Mouse (Mus musculus) Patski (cell line): ENCODE data around the gene Cdk10. TPM values are rescaled to one million over a fixed set of nuclear protein-coding genes. Genes with fewer than 3 reads are reported as not detected.
"Not testable (repeated sequence)": the region's sequence is repeated elsewhere in the genome, so short reads cannot be mapped to it uniquely, and the experiment has no call there.

ENCODE experiments used
- ATAC-seq: fragments of 100-300 bp; one replicate; pipeline ENCODE4 v1.8.0; 2021
- CTCF ChIA-PET: fragments of 350-600 bp; sonication (Branson Sonifier 250); formaldehyde crosslinking; loops from one replicate; lab custom pipeline; 2022; ENCODE audit warnings: inconsistent platforms; lab: Charles Lee
- POLR2A ChIA-PET: fragments of 350-600 bp; sonication (Branson Sonifier 250); formaldehyde crosslinking; loops from one replicate; lab custom pipeline; 2022; ENCODE audit warnings: antibody characterized with exemption, inconsistent platforms; lab: Charles Lee
- DNase-seq: peaks from one replicate; pipeline ENCODE4 v3.0.0-alpha.2; 2011; ENCODE audit warnings: low read depth, low spot score
- H3K27me3 ChIP-seq: fragments of 371-371 bp; one replicate; pipeline ENCODE4 v1.5.1; 2021
- CTCF ChIP-seq: fragments of 100-300 bp; IDR thresholded peaks from one replicate; pipeline ENCODE4 v1.5.1; 2021
- in situ Hi-C: fragments of 300-500 bp; cut with MboI; formaldehyde crosslinking; loops from 3 replicates; pipeline ENCODE4 v1.11.1; 2018; ENCODE audit warnings: low pct_unique_long_range_greater_than_20kb, mixed read lengths
- polyA plus RNA-seq: library from polyadenylated mRNA; unstranded; gene quantifications from one replicate; pipeline ENCODE4 v1.2.3, GENCODE M21; 2021

The Cdk10 gene
- polyA plus RNA-seq, 1 experiment from 2014 or later: 55.8 TPM

- peak; percentile 27 for DNase-seq
- ATAC-seq: no peak
- CTCF ChIA-PET: interaction anchor here (1.1 to 3.6 kb wide), 6 partner anchors 9 to 95 kb away, joined by 3 to 13 read pairs (median 6); partner anchors contain the start of genes Chmp1a and Spata33
These were observed 22.4 kb upstream of the Cdk10 start for GRCm38 (mm10) chr8:123202288-123202687.

GRCm38 (mm10) chr8:123203571-123203970 lies 21.1 kb upstream of the Cdk10 start:
- no peak for TF ChIP-seq CTCF
- CTCF ChIA-PET: interaction anchor here (1.3 to 3.6 kb wide), 2 partner anchors 13 to 96 kb away, joined by 3 to 13 read pairs; no protein-coding TSS in a partner anchor
- in situ Hi-C loops: loop anchor here (5.0 kb wide), 1 partner anchor 91 kb away; no protein-coding TSS in a partner anchor
- POLR2A ChIA-PET: interaction anchor here (0.6 kb wide), 1 partner anchor 555 kb away, joined by 3 read pairs; no protein-coding TSS in a partner anchor
- ATAC-seq (no peak), DNase-seq (no peak)
- H3K27me3 ChIP-seq: peaks cover 4% of the 10 kb centered on the region

More at GRCm38 (mm10) chr8:123202288-123202687, 22.4 kb upstream of the Cdk10 start:
- POLR2A ChIA-PET: no interaction called here
- H3K27me3 ChIP-seq: peaks cover 8% of the 10 kb centered on the region
- in situ Hi-C loops: loop anchor here (5.0 kb wide), 1 partner anchor 90 kb away; no protein-coding TSS in a partner anchor
- TF ChIP-seq CTCF: no peak

- H3K27me3 ChIP-seq: no peaks in the 10 kb centered on the region
- CTCF ChIA-PET: interaction anchor here (1.4 kb wide), 1 partner anchor 10 kb away, joined by 5 read pairs; no protein-coding TSS in a partner anchor
- DNase-seq: no peak
- no peak for TF ChIP-seq CTCF
- no peak for ATAC-seq
- in situ Hi-C loops: loop anchor here (5.0 kb wide), 1 partner anchor 305 kb away; no protein-coding TSS in a partner anchor
- POLR2A ChIA-PET: interaction anchor here (0.6 to 1.2 kb wide), 3 partner anchors 9 to 13 kb away, joined by 3 read pairs; no protein-coding TSS in a partner anchor
These were observed 12.8 kb upstream of the Cdk10 start for GRCm38 (mm10) chr8:123211876-123212275.

- in situ Hi-C loops: loop anchor here (5.0 kb wide), 1 partner anchor 305 kb away; no protein-coding TSS in a partner anchor
- ChIA-PET POLR2A (interaction anchor here (0.6 to 1.2 kb wide), 3 partner anchors 9 to 14 kb away, joined by 3 read pairs; no protein-coding TSS in a partner anchor), CTCF (interaction anchor here (0.9 to 2.8 kb wide), 3 partner anchors 10 to 21 kb away, joined by 3 to 7 read pairs (median 5); no protein-coding TSS in a partner anchor)
- no peak for TF ChIP-seq CTCF
- H3K27me3 ChIP-seq: no peaks in the 10 kb centered on the region
- DNase-seq (peak; percentile 85), ATAC-seq (peak; percentile 82)
These were observed 12.1 kb upstream of the Cdk10 start, which contains the start of the genes Chmp1a and Spata33 for GRCm38 (mm10) chr8:123212321-123213117. TSS of gene Chmp1a (minus strand) at chr8:123212763. TSS of gene Spata33 (plus strand) at chr8:123212832.

GRCm38 (mm10) chr8:123213118-123213772 lies 11.4 kb upstream of the Cdk10 start:
- ATAC-seq (peak; percentile 33), DNase-seq (no peak)
- in situ Hi-C loops: loop anchor here (5.0 kb wide), 1 partner anchor 306 kb away; no protein-coding TSS in a partner anchor
- no peaks in the 10 kb centered on the region for H3K27me3 ChIP-seq
- CTCF ChIA-PET: interaction anchor here (0.9 to 2.8 kb wide), 3 partner anchors 11 to 20 kb away, joined by 3 to 7 read pairs (median 5); no protein-coding TSS in a partner anchor
- TF ChIP-seq CTCF: no peak
- POLR2A ChIA-PET: interaction anchor here (0.9 to 1.1 kb wide), 2 partner anchors 15 to 166 kb away, joined by 3 read pairs; no protein-coding TSS in a partner anchor

GRCm38 (mm10) chr8:123215430-123215829 lies 9.2 kb upstream of the Cdk10 start:
- DNase-seq (no peak), ATAC-seq (no peak)
- no peaks in the 10 kb centered on the region for H3K27me3 ChIP-seq
- no peak for TF ChIP-seq CTCF
- CTCF ChIA-PET: no interaction called here
- in situ Hi-C loops: no loop called here
- POLR2A ChIA-PET: no interaction called here

- ChIA-PET CTCF (no interaction called here), POLR2A (interaction anchor here (0.9 kb wide), 1 partner anchor 9 kb away, joined by 3 read pairs; the partner anchor contains the start of genes Chmp1a and Spata33)
- in situ Hi-C loops: no loop called here
- DNase-seq (peak; percentile 41), ATAC-seq (peak; percentile 41)
- H3K27me3 ChIP-seq: no peaks in the 10 kb centered on the region
- no peak for TF ChIP-seq CTCF
These were observed 3.7 kb upstream of the Cdk10 start for GRCm38 (mm10) chr8:123220917-123221316.

- ChIA-PET POLR2A (no interaction called here), CTCF (no interaction called here)
- no peak for ATAC-seq
- no peaks in the 10 kb centered on the region for H3K27me3 ChIP-seq
- no peak for DNase-seq
- TF ChIP-seq CTCF: no peak
- in situ Hi-C loops: no loop called here
These were observed 3.8 kb downstream of the Cdk10 start for GRCm38 (mm10) chr8:123228416-123228815.

GRCm38 (mm10) chr8:123230326-123230725 lies 5.7 kb downstream of the Cdk10 start:
- H3K27me3 ChIP-seq, in situ Hi-C loops, DNase-seq, CTCF ChIA-PET, POLR2A ChIA-PET, ATAC-seq: not testable (repeated sequence)

- no peak for TF ChIP-seq CTCF
- POLR2A ChIA-PET: no interaction called here
- in situ Hi-C loops: no loop called here
- no peaks in the 10 kb centered on the region for H3K27me3 ChIP-seq
- no peak for DNase-seq
- ATAC-seq: no peak
- CTCF ChIA-PET: no interaction called here
These were observed 7.1 kb downstream of the Cdk10 start for GRCm38 (mm10) chr8:123231742-123232141.
